Mouse (Mus musculus): Measurements from ENCODE around the gene Atg16l2. TPM values are rescaled to one million over a fixed set of nuclear protein-coding genes. Genes with fewer than 3 reads are reported as not detected.

The Atg16l2 gene
- polyA plus RNA-seq, 1 experiment from 2014 or later: 13.1 TPM

- peaks cover 24% of the 10 kb centered on the region for H3K36me3 ChIP-seq (replicated peaks)
- H3K27ac ChIP-seq (replicated peaks): no peak overlapping the region
- DNase-seq (ENCODE audit: low spot score): no peak
- no peaks in the 10 kb centered on the region for H3K27me3 ChIP-seq (replicated peaks; ENCODE audit: low read depth, poor library complexity, severe bottlenecking)
- no peaks in the 10 kb centered on the region for H3K9me3 ChIP-seq
- 88% methylated on average over 8 of the region's 8 CpGs for WGBS
- no peaks in the 10 kb centered on the region for H3K4me1 ChIP-seq
- no peak overlapping the region for H3K4me3 ChIP-seq
These were observed 65.2 kb downstream of the Atg16l2 start for GRCm38 (mm10) chr7:101236712-101237473.

GRCm38 (mm10) chr7:101232716-101233115 lies 69.3 kb downstream of the Atg16l2 start:
- H3K27me3 ChIP-seq (replicated peaks; ENCODE audit: low read depth, poor library complexity, severe bottlenecking): no peaks in the 10 kb centered on the region
- no peak for DNase-seq (ENCODE audit: low spot score)
- H3K4me1 ChIP-seq: 0 out of 2 replicates have a peak, but pooled peaks cover 4% of the 10 kb centered on the region
- H3K36me3 ChIP-seq (replicated peaks): peaks cover 5% of the 10 kb centered on the region
- no peak overlapping the region for H3K4me3 ChIP-seq
- no peaks in the 10 kb centered on the region for H3K9me3 ChIP-seq
- 83% methylated on average over 3 of the region's 3 CpGs for WGBS
- H3K27ac ChIP-seq (replicated peaks): no peak overlapping the region

DNA sequence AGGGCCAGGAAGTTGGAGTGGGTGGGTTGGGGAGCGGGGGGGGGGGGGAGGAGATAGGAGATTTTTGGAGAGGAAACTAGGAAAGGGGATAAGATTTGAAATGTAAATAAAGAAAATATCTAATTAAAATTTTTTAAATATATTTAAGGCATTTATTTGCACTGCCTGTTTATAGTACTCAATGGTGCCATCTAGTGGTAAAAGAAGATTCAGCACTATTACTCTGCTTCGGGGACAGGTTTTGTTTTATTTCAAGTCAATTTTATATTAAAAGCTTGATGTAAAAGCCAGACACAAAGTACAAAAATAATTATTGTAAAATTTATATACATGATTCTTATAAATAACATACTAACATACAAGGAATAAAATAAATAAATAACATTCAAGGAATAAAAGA lies 70.6 kb downstream of the Atg16l2 start:
- Histone ChIP-seq H3K4me1 (0 out of 2 replicates have a peak, but pooled peaks cover 4% of the 10 kb centered on the region), H3K27ac (replicated peaks) (no peak overlapping the region), H3K9me3 (no peaks in the 10 kb centered on the region), H3K4me3 (no peak overlapping the region), H3K36me3 (replicated peaks) (peaks cover 5% of the 10 kb centered on the region), H3K27me3 (replicated peaks; ENCODE audit: low read depth, poor library complexity, severe bottlenecking) (no peaks in the 10 kb centered on the region)
- no peak for DNase-seq (ENCODE audit: low spot score)
- 54% methylated on average over 2 of the region's 2 CpGs for WGBS

GRCm38 (mm10) chr7:101229336-101229735 lies 72.7 kb downstream of the Atg16l2 start:
- Histone ChIP-seq H3K27me3 (replicated peaks; ENCODE audit: low read depth, poor library complexity, severe bottlenecking) (no peaks in the 10 kb centered on the region), H3K27ac (replicated peaks) (no peak overlapping the region), H3K4me3 (no peak overlapping the region), H3K36me3 (replicated peaks) (no peaks in the 10 kb centered on the region), H3K9me3 (no peaks in the 10 kb centered on the region), H3K4me1 (0 out of 2 replicates have a peak, but pooled peaks cover 4% of the 10 kb centered on the region)
- WGBS: 79% methylated on average over 1 of the region's 1 CpGs
- no peak for DNase-seq (ENCODE audit: low spot score)

DNA sequence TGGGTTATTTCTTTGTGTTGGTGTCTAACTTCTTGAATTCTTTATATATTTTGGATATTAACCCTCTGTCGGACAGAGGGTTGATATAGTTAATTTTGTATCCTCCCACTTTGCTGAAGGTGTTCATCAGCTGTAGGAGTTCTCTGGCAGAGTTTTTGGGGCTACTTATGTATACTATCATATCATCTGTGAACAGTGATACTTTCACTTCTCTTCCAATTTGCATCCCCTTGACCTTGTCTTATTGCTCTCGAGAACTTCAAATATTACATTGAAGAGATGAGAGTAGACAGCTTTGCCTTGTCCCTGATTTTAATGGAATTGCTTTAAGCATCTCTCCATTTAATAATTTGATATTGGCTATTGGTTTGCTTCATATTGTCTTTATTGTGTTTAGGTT lies 78.5 kb downstream of the Atg16l2 start:
- Histone ChIP-seq H3K9me3 (no peaks in the 10 kb centered on the region), H3K27ac (replicated peaks) (no peak overlapping the region), H3K4me3 (no peak overlapping the region), H3K27me3 (replicated peaks; ENCODE audit: low read depth, poor library complexity, severe bottlenecking) (no peaks in the 10 kb centered on the region), H3K4me1 (no peaks in the 10 kb centered on the region), H3K36me3 (replicated peaks) (no peaks in the 10 kb centered on the region)
- WGBS: 90% methylated on average over 2 of the region's 2 CpGs
- DNase-seq (ENCODE audit: low spot score): no peak

- no peaks in the 10 kb centered on the region for H3K9me3 ChIP-seq
- H3K36me3 ChIP-seq (replicated peaks): peaks cover 5% of the 10 kb centered on the region
- DNase-seq (ENCODE audit: low spot score): no peak
- WGBS: 92% methylated on average over 2 of the region's 2 CpGs
- no peaks in the 10 kb centered on the region for H3K27me3 ChIP-seq (replicated peaks; ENCODE audit: low read depth, poor library complexity, severe bottlenecking)
- no peak overlapping the region for H3K4me3 ChIP-seq
- H3K4me1 ChIP-seq: no peaks in the 10 kb centered on the region
- H3K27ac ChIP-seq (replicated peaks): no peak overlapping the region
These were observed 85.3 kb downstream of the Atg16l2 start for GRCm38 (mm10) chr7:101216724-101217123.

DNA sequence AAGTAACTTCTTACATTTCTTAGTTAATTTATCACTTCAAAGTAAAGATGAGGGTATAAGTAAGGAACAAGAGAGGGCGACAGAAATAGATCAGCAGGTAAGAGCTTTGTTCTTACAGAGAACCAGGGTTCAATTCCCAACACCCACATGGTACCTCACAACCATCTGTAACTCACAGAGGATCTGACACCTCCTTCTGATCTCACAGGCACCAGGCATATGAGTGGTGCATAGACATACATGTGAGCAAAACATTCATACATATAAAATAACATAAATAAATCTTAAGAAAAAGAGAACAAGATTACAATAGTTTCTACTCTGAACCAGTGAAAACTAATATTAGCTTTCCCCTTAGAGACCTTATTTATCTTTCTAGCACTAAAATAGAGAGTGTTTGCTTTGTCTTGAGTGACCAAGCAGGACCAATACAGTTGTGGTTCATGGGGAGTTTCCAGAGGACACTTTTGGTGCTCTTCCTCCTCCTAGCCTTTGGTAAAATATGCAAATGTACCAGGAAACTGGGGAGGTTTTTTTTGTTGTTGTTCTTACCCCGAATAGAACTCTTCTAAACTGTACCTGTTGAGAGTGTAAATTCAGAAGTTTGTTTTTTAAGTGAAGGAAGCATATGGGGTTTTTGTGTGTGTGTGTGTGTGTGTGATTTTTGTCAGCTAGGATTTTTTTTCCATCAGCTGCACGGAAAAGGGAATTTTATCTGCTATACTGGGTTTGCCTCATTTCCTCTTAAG lies 88.4 kb downstream of the Atg16l2 start:
- H3K9me3 ChIP-seq: no peaks in the 10 kb centered on the region
- H3K36me3 ChIP-seq (replicated peaks): peaks cover 5% of the 10 kb centered on the region
- no peak overlapping the region for H3K4me3 ChIP-seq
- 88% methylated on average over 3 of the region's 3 CpGs for WGBS
- DNase-seq (ENCODE audit: low spot score): no peak
- no peak overlapping the region for H3K27ac ChIP-seq (replicated peaks)
- H3K27me3 ChIP-seq (replicated peaks; ENCODE audit: low read depth, poor library complexity, severe bottlenecking): no peaks in the 10 kb centered on the region
- H3K4me1 ChIP-seq: no peaks in the 10 kb centered on the region

Other genes starting within 250 kb of the Atg16l2 start
- 18.7 and 20.9 TPM in 2 replicates for gene Fchsd2, start 209.4 kb downstream of the Atg16l2 start, polyA plus RNA-seq (2016; fragmentation: Nextera tagmentation; extraction: Ambion mirVana)
- gene Stard10, start 14.8 kb upstream of the Atg16l2 start, polyA plus RNA-seq (2016; fragmentation: Nextera tagmentation; extraction: Ambion mirVana): 12.3 and 15.4 TPM in 2 replicates
- gene Arap1, start 45.8 kb upstream of the Atg16l2 start, polyA plus RNA-seq (2016; fragmentation: Nextera tagmentation; extraction: Ambion mirVana): 15.4 and 17.4 TPM in 2 replicates
- not detected in 2 replicates for gene Gm45837, start 108.6 kb upstream of the Atg16l2 start, polyA plus RNA-seq (2016; fragmentation: Nextera tagmentation; extraction: Ambion mirVana)
- 21.7 and 22.5 TPM in 2 replicates for gene Pde2a, start 119.4 kb upstream of the Atg16l2 start, polyA plus RNA-seq (2016; fragmentation: Nextera tagmentation; extraction: Ambion mirVana)

All from embryonic facial prominence, embryonic 10.5 days (tissue).